13 mouse cellular contexts compared by ENCODE assay signal in genomic region chr11:86822531-86822930, GRCm38 (mm10).
"Had no signal": no experiment of that assay in that cellular context is flagged by ENCODE, and none has a peak within 500 bp of the region (broad histone marks: within the 10 kb centered on the region; RNA-seq: fewer than 3 reads in every experiment).

No protein-coding gene starts in this region.

- DNase-seq: lung, adult 18-20 months; lung, embryonic 14.5 days; lung, postnatal 10 days; lung, postnatal 4 days; retina, postnatal 1 day; right cerebral cortex, adult 18-20 months; right cerebral cortex, postnatal 25 days; right cerebral cortex, postnatal 4 days; spleen, adult 18-20 months; thymus, adult 18-20 months; thymus, postnatal 14 days; thymus, postnatal 36 days had no signal

- ATAC-seq: midbrain, embryonic 15.5 days had no signal
